Mouse (Mus musculus): ENCODE results near the gene Taf9b. TPM values are rescaled to one million over a fixed set of nuclear protein-coding genes. Genes with fewer than 3 reads are reported as not detected.

Taf9b gene
- polyA plus RNA-seq (2014; fragmentation: Illumina TruSeq; extraction: RNeasy Lipid Tissue Mini Kit (QIAGEN cat#74804); ENCODE audit: low read depth, low replicate concordance) = 13.3 TPM

DNA sequence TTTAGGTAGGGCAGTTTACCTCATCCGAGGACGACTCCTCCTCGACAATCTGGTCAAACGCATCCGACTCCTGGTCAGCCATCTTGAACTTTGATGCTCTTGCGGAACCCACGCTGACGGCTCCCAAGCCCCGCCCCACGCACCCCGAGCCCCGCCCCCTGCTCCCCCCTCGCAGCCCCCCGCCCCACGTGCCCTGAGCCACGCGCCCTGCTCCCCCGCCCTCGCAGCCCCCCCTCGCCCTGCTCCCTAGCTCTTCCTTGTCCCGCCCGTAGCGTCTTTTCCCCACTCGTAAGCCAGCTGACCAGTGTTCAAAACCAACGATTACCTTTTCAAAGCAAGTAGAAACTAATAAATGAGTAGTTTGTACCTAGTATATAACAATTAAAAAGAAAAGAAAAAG, at the start of gene Taf9b:
TSS of gene Taf9b (minus strand) at position 101 of the 400 bp plus-strand sequence.

GRCm38 (mm10) chrX:106255276-106255675, 34.3 kb upstream of the Taf9b start, which contains the start of gene Fnd3c2:
TSS of gene Fnd3c2 (minus strand) at chrX:106255376.

GRCm38 (mm10) chrX:106186713-106187649, 34.0 kb downstream of the Taf9b start, which contains the start of gene Pgk1:
TSS of gene Pgk1 (plus strand) at chrX:106187100.

Other genes with a start within 250 kb of the Taf9b start
- 43.7 TPM for gene Magt1, start 209.3 kb downstream of the Taf9b start, polyA plus RNA-seq (2014; fragmentation: Illumina TruSeq; extraction: RNeasy Lipid Tissue Mini Kit (QIAGEN cat#74804); ENCODE audit: low read depth, low replicate concordance)
- gene Cox7b, start 205.5 kb downstream of the Taf9b start, polyA plus RNA-seq (2014; fragmentation: Illumina TruSeq; extraction: RNeasy Lipid Tissue Mini Kit (QIAGEN cat#74804); ENCODE audit: low read depth, low replicate concordance) = 197 TPM
- gene Atp7a, start 193.9 kb downstream of the Taf9b start, polyA plus RNA-seq (2014; fragmentation: Illumina TruSeq; extraction: RNeasy Lipid Tissue Mini Kit (QIAGEN cat#74804); ENCODE audit: low read depth, low replicate concordance) = 10.6 TPM
- gene Tlr13, start 78.0 kb downstream of the Taf9b start, polyA plus RNA-seq (2014; fragmentation: Illumina TruSeq; extraction: RNeasy Lipid Tissue Mini Kit (QIAGEN cat#74804); ENCODE audit: low read depth, low replicate concordance) = 1.8 TPM
- gene Pgk1, start 34.1 kb downstream of the Taf9b start, polyA plus RNA-seq (2014; fragmentation: Illumina TruSeq; extraction: RNeasy Lipid Tissue Mini Kit (QIAGEN cat#74804); ENCODE audit: low read depth, low replicate concordance) = 140 TPM
- gene Fnd3c2, start 34.2 kb upstream of the Taf9b start, polyA plus RNA-seq (2014; fragmentation: Illumina TruSeq; extraction: RNeasy Lipid Tissue Mini Kit (QIAGEN cat#74804); ENCODE audit: low read depth, low replicate concordance) = not detected

Data from adipose tissue, adult 10 weeks (tissue).